Mouse (Mus musculus): ENCODE measurements around the gene Hoxb5. TPM values are rescaled to one million over a fixed set of nuclear protein-coding genes. Genes with fewer than 3 reads are reported as not detected.

Hoxb5 gene
- polyA plus RNA-seq, 2 experiments from 2014 or later, result not detected

- no peak for ATAC-seq
Observed at GRCm38 (mm10) chr11:96343206-96343745, 40.1 kb downstream of the Hoxb5 start.

GRCm38 (mm10) chr11:96344061-96344877 is 41.1 kb downstream of the Hoxb5 start:
- ATAC-seq, result no peak

GRCm38 (mm10) chr11:96344878-96345159 is 41.7 kb downstream of the Hoxb5 start:
- no peak for ATAC-seq

GRCm38 (mm10) chr11:96345220-96345892 is 42.2 kb downstream of the Hoxb5 start:
- ATAC-seq, result no peak

- no peak for ATAC-seq
Observed at GRCm38 (mm10) chr11:96345893-96346806, 43.0 kb downstream of the Hoxb5 start.

- no peak for ATAC-seq
Observed at GRCm38 (mm10) chr11:96346916-96347520, 43.9 kb downstream of the Hoxb5 start.

GRCm38 (mm10) chr11:96347717-96348116 is 44.6 kb downstream of the Hoxb5 start:
- ATAC-seq, result no peak

- ATAC-seq, result no peak
Observed at GRCm38 (mm10) chr11:96348141-96348928, 45.2 kb downstream of the Hoxb5 start.

- no peak for ATAC-seq
Observed at GRCm38 (mm10) chr11:96348988-96349387, 45.9 kb downstream of the Hoxb5 start.

GRCm38 (mm10) chr11:96349491-96350340 is 46.6 kb downstream of the Hoxb5 start:
- no peak for ATAC-seq

- no peak for ATAC-seq
Observed at GRCm38 (mm10) chr11:96350341-96350624, 47.1 kb downstream of the Hoxb5 start, which contains the start of gene Hoxb2. TSS of gene Hoxb2 (plus strand) at chr11:96350525.

GRCm38 (mm10) chr11:96350791-96351190 is 47.7 kb downstream of the Hoxb5 start:
- ATAC-seq, result no peak

GRCm38 (mm10) chr11:96351312-96351711 is 48.2 kb downstream of the Hoxb5 start:
- no peak for ATAC-seq

- ATAC-seq, result no peak
Observed at GRCm38 (mm10) chr11:96351831-96352230, 48.7 kb downstream of the Hoxb5 start.

GRCm38 (mm10) chr11:96352691-96353521 is 49.8 kb downstream of the Hoxb5 start:
- ATAC-seq, result no peak

- ATAC-seq, result no peak
Observed at GRCm38 (mm10) chr11:96353522-96353841, 50.3 kb downstream of the Hoxb5 start.

- ATAC-seq, result no peak
Observed at GRCm38 (mm10) chr11:96353939-96354338, 50.8 kb downstream of the Hoxb5 start.

- no peak for ATAC-seq
Observed at GRCm38 (mm10) chr11:96354376-96354775, 51.2 kb downstream of the Hoxb5 start.

GRCm38 (mm10) chr11:96354801-96355311 is 51.7 kb downstream of the Hoxb5 start:
- ATAC-seq, result no peak
